Mouse (Mus musculus): ENCODE data around the gene Tango6. TPM values are rescaled to one million over a fixed set of nuclear protein-coding genes. Genes with fewer than 3 reads are reported as not detected.
"Not testable (repeated sequence)": the region's sequence is repeated elsewhere in the genome, so short reads cannot be mapped to it uniquely, and the experiment has no call there.

Gene Tango6
- polyA plus RNA-seq, 1 experiment from 2014 or later = 6.7 TPM

GRCm38 (mm10) chr8:106880121-106880707, 197.3 kb downstream of the Tango6 start:
- H3K4me2 ChIP-seq = no peak overlapping the region
- no peaks in the 10 kb centered on the region for H3K27me3 ChIP-seq
- H3K4me3 ChIP-seq = no peak overlapping the region
- H3K36me3 ChIP-seq = peaks cover 20% of the 10 kb centered on the region; the same call in 1 of the 2 replicates
- H3K9me3 ChIP-seq (replicated peaks) = no peaks in the 10 kb centered on the region
- H3K4me1 ChIP-seq (replicated peaks) = peaks cover 7% of the 10 kb centered on the region; the same call in 1 of the 2 replicates
- WGBS = 83% methylated on average over 8 of the region's 8 CpGs
- no peak overlapping the region for H3K27ac ChIP-seq
- no peak for ATAC-seq (replicated peaks; ENCODE audit: insufficient number of reproducible peaks, insufficient read depth, low FRiP score, low read depth)
- H3K9ac ChIP-seq = no peak overlapping the region

GRCm38 (mm10) chr8:106884094-106884493, 201.2 kb downstream of the Tango6 start:
- not testable (repeated sequence) for H3K9ac ChIP-seq; H3K27me3 ChIP-seq; H3K4me3 ChIP-seq; H3K4me1 ChIP-seq (replicated peaks); H3K4me2 ChIP-seq; ATAC-seq (replicated peaks; ENCODE audit: insufficient number of reproducible peaks, insufficient read depth, low FRiP score, low read depth); H3K9me3 ChIP-seq (replicated peaks); H3K27ac ChIP-seq
- WGBS = 92% methylated on average over 11 of the region's 11 CpGs
- H3K36me3 ChIP-seq = peaks cover 37% of the 10 kb centered on the region; the same call in 1 of the 2 replicates

DNA sequence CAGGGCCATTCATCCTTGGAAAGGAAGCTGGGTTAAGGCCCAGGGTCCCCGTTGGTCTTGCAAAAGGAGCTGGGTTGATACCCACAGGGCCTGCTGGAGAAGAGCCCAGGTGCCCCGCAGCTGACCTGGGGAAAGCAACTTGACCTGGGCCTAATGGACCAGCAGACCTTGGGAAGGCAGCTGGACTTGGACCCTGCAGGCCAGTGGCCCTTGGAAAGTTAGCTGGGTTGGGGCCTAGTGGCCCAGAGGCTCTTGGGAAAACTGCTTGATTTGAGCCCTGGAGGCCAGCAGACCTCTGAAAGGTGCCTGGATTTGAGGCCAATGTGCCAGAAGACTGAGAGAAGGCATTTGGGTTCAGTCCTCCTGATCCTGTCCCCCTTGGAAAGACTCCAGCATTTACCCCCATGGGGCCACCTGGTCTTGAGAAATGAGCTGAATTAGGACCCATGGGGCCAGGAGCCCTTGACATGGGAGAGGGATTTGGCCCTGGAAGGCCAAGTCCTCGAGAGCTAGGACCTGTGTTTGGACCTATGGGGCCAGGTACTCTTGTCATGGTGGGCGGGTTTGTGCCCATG, 202.0 kb downstream of the Tango6 start:
- H3K36me3 ChIP-seq = peaks cover 37% of the 10 kb centered on the region; the same call in 1 of the 2 replicates
- 92% methylated on average over 4 of the region's 4 CpGs for WGBS

GRCm38 (mm10) chr8:106887336-106888189, 204.7 kb downstream of the Tango6 start:
- Histone ChIP-seq H3K9ac (no peak overlapping the region), H3K4me2 (no peak overlapping the region), H3K36me3 (peaks cover 27% of the 10 kb centered on the region; the same call in 1 of the 2 replicates), H3K9me3 (replicated peaks) (no peaks in the 10 kb centered on the region), H3K4me1 (replicated peaks) (peaks cover 26% of the 10 kb centered on the region), H3K27me3 (no peaks in the 10 kb centered on the region), H3K27ac (no peak overlapping the region), H3K4me3 (no peak overlapping the region)
- 0 out of 2 replicates have a peak, but pooled peaks have one; percentile 35 for ATAC-seq (replicated peaks; ENCODE audit: insufficient number of reproducible peaks, insufficient read depth, low FRiP score, low read depth)
- WGBS = 40% methylated on average over 5 of the region's 5 CpGs

More for the DNA sequence above, 202.0 kb downstream of the Tango6 start:
- not testable (repeated sequence) for H3K9ac ChIP-seq; ATAC-seq (replicated peaks; ENCODE audit: insufficient number of reproducible peaks, insufficient read depth, low FRiP score, low read depth); H3K4me3 ChIP-seq; H3K27ac ChIP-seq; H3K27me3 ChIP-seq; H3K9me3 ChIP-seq (replicated peaks); H3K4me2 ChIP-seq
- H3K4me1 ChIP-seq (replicated peaks) = peaks cover 16% of the 10 kb centered on the region

GRCm38 (mm10) chr8:106888803-106889202, 205.9 kb downstream of the Tango6 start:
- no peak for ATAC-seq (replicated peaks; ENCODE audit: insufficient number of reproducible peaks, insufficient read depth, low FRiP score, low read depth)
- WGBS = 51% methylated on average over 3 of the region's 3 CpGs
- Histone ChIP-seq H3K27me3 (no peaks in the 10 kb centered on the region), H3K27ac (peak overlapping the region; percentile 16; the same call in 1 of the 2 replicates), H3K9me3 (replicated peaks) (no peaks in the 10 kb centered on the region), H3K9ac (no peak overlapping the region), H3K4me1 (replicated peaks) (peaks cover 26% of the 10 kb centered on the region), H3K4me3 (no peak overlapping the region), H3K36me3 (peaks cover 22% of the 10 kb centered on the region; the same call in 1 of the 2 replicates), H3K4me2 (no peak overlapping the region)

GRCm38 (mm10) chr8:106892210-106892805, 209.4 kb downstream of the Tango6 start:
- WGBS = 1% methylated on average over 15 of the region's 15 CpGs
- Histone ChIP-seq H3K27me3 (no peaks in the 10 kb centered on the region), H3K36me3 (peaks cover 16% of the 10 kb centered on the region), H3K9ac (peak overlapping the region; percentile 92), H3K9me3 (replicated peaks) (no peaks in the 10 kb centered on the region), H3K4me3 (peak overlapping the region; percentile 81), H3K4me1 (replicated peaks) (peaks cover 36% of the 10 kb centered on the region), H3K4me2 (peak overlapping the region; percentile 69), H3K27ac (peak overlapping the region; percentile 96)
- no peak for ATAC-seq (replicated peaks; ENCODE audit: insufficient number of reproducible peaks, insufficient read depth, low FRiP score, low read depth)

- Histone ChIP-seq H3K9me3 (replicated peaks) (no peaks in the 10 kb centered on the region), H3K27me3 (no peaks in the 10 kb centered on the region), H3K9ac (peak overlapping the region; percentile 92), H3K4me2 (peak overlapping the region; percentile 69), H3K4me1 (replicated peaks) (peaks cover 36% of the 10 kb centered on the region), H3K4me3 (peak overlapping the region; percentile 81), H3K27ac (peak overlapping the region; percentile 96), H3K36me3 (peaks cover 20% of the 10 kb centered on the region)
- under 1% methylated on average over 56 of the region's 57 CpGs for WGBS
- ATAC-seq (replicated peaks; ENCODE audit: insufficient number of reproducible peaks, insufficient read depth, low FRiP score, low read depth) = peak; percentile 81
Measured at GRCm38 (mm10) chr8:106892806-106893451, 210.1 kb downstream of the Tango6 start.

- peak; percentile 91 for ATAC-seq (replicated peaks; ENCODE audit: insufficient number of reproducible peaks, insufficient read depth, low FRiP score, low read depth)
- H3K4me1 ChIP-seq (replicated peaks) = peaks cover 31% of the 10 kb centered on the region
- peak within 1 kb of the TSS; percentile 69 for H3K4me2 ChIP-seq
- peaks cover 27% of the 10 kb centered on the region for H3K36me3 ChIP-seq
- H3K27me3 ChIP-seq = no peaks in the 10 kb centered on the region
- peak within 1 kb of the TSS; percentile 92 for H3K9ac ChIP-seq
- no peaks in the 10 kb centered on the region for H3K9me3 ChIP-seq (replicated peaks)
- WGBS = under 1% methylated on average over 63 of the region's 63 CpGs
- peak within 1 kb of the TSS; percentile 96 for H3K27ac ChIP-seq
- peak within 1 kb of the TSS; percentile 81 for H3K4me3 ChIP-seq
Measured at GRCm38 (mm10) chr8:106893481-106894156, 210.8 kb downstream of the Tango6 start, which contains the start of gene Utp4. Utp4 (plus strand) TSS chr8:106893636.

DNA sequence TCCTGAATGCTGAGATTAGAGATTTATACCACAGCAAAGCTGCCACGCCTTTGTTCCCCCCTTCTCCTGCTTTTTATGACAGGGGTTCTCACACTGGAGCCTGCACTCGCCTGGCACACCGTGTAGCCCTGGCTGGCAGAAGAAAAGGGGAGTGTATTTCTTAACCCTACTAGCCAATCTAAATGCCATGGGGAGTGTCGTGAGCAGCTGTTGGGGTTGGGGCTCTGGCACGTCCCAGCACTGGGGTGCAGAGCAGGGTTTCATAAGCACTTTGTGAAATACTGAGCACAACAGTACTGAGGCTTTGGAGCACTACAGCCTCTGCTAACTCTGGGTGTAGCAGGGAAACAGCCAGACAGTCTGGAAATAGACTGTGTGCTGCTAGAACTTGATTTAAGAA, 216.6 kb downstream of the Tango6 start:
- Histone ChIP-seq H3K27me3 (no peaks in the 10 kb centered on the region), H3K9ac (no peak overlapping the region), H3K27ac (no peak overlapping the region), H3K9me3 (replicated peaks) (no peaks in the 10 kb centered on the region), H3K4me2 (no peak overlapping the region), H3K36me3 (peaks cover 71% of the 10 kb centered on the region), H3K4me3 (no peak overlapping the region), H3K4me1 (replicated peaks) (peaks cover 3% of the 10 kb centered on the region)
- no peak for ATAC-seq (replicated peaks; ENCODE audit: insufficient number of reproducible peaks, insufficient read depth, low FRiP score, low read depth)
- 92% methylated on average over 5 of the region's 5 CpGs for WGBS

Measured in heart, embryonic 15.5 days (tissue).